Mouse (Mus musculus) liver, embryonic 15.5 days (tissue): ENCODE data around the gene Scamp3. TPM values are rescaled to one million over a fixed set of nuclear protein-coding genes. Genes with fewer than 3 reads are reported as not detected.

ENCODE experiments used
- ATAC-seq: fragments of 200-750 bp; cut with Nextera tagmentation; 2 replicates; pipeline ENCODE4 v1.8.0; 2017; ENCODE audit warnings: moderate number of reproducible peaks, mild to moderate bottlenecking, moderate library complexity; ENCODE audit not compliant: insufficient read depth
- H3K27ac ChIP-seq: fragments of 300-500 bp; sonication (generic); replicated peaks from 2 replicates; pipeline ENCODE4 v1.5.1; 2015; ENCODE audit warnings: mild to moderate bottlenecking, inconsistent platforms
- H3K27me3 ChIP-seq: fragments of 300-500 bp; sonication (generic); 2 replicates; pipeline ENCODE4 v1.6.1; 2015; ENCODE audit warnings: mild to moderate bottlenecking, inconsistent platforms
- H3K36me3 ChIP-seq: fragments of 300-500 bp; sonication (generic); replicated peaks from 2 replicates; pipeline ENCODE4 v1.6.1; 2015; ENCODE audit warnings: moderate library complexity, mild to moderate bottlenecking, inconsistent platforms
- H3K4me1 ChIP-seq: fragments of 300-500 bp; sonication (generic); replicated peaks from 2 replicates; pipeline ENCODE4 v1.6.1; 2015; ENCODE audit warnings: inconsistent platforms
- H3K4me2 ChIP-seq: fragments of 300-500 bp; sonication (generic); 2 replicates; pipeline ENCODE4 v1.6.1; 2015; ENCODE audit warnings: moderate library complexity, mild to moderate bottlenecking, inconsistent platforms
- H3K4me3 ChIP-seq: fragments of 300-500 bp; sonication (generic); replicated peaks from 2 replicates; pipeline ENCODE4 v1.5.1; 2015; ENCODE audit warnings: mild to moderate bottlenecking, inconsistent platforms
- H3K9ac ChIP-seq: fragments of 300-500 bp; sonication (generic); 2 replicates; pipeline ENCODE4 v1.6.1; 2015; ENCODE audit warnings: moderate library complexity, mild to moderate bottlenecking, inconsistent platforms
- H3K9me3 ChIP-seq: fragments of 300-500 bp; sonication (generic); replicated peaks from 2 replicates; pipeline ENCODE4 v1.6.1; 2016; ENCODE audit warnings: inconsistent platforms
- WGBS: fragments of 180-500 bp; shearing (Covaris S2); methylation state at CpG from one replicate; pipeline ENCODE4 v1.1.7; 2015; ENCODE audit warnings: mixed read lengths; ENCODE audit not compliant: insufficient replicate concordance; 5-methylcytosine and 5-hydroxymethylcytosine counted together
- microRNA counts: library from miRNA; unstranded; fragments of <30 nt; microRNA quantifications from one replicate; lab custom pipeline; 2016
- microRNA-seq: library from miRNA; unstranded; fragments of <30 nt; microRNA quantifications from one replicate; pipeline ENCODE4, GENCODE M21; 2016
- polyA plus RNA-seq: library from polyadenylated mRNA; unstranded; fragments of >200 nt; fragmentation: Nextera tagmentation; extraction: Ambion mirVana; gene quantifications from 2 replicates; pipeline ENCODE4 v1.2.1, GENCODE M21; 2015

Scamp3 gene
- polyA plus RNA-seq, 1 experiment from 2014 or later: 53.0 TPM

- no peak within 1 kb of the TSS for H3K27ac ChIP-seq
- no peaks in the 10 kb centered on the region for H3K36me3 ChIP-seq
- H3K9ac ChIP-seq: no peak within 1 kb of the TSS
- H3K27me3 ChIP-seq: peaks cover 96% of the 10 kb centered on the region
- WGBS: 10% methylated on average over 21 of the region's 21 CpGs
- H3K4me2 ChIP-seq: peak within 1 kb of the TSS; percentile 73
- H3K9me3 ChIP-seq: no peaks in the 10 kb centered on the region
- peak within 1 kb of the TSS; percentile 25 for H3K4me3 ChIP-seq
- peaks cover 25% of the 10 kb centered on the region for H3K4me1 ChIP-seq
- no peak; the same call in 1 of the 2 replicates for ATAC-seq
Observed at GRCm38 (mm10) chr3:89226900-89227299, 49.6 kb downstream of the Scamp3 start, which contains the start of gene Mtx1. TSS of gene Mtx1 (minus strand) at chr3:89227088.

- 4% methylated on average over 41 of the region's 41 CpGs for WGBS
- Histone ChIP-seq H3K27me3 (peaks cover 91% of the 10 kb centered on the region), H3K4me3 (peak overlapping the region; percentile 25), H3K4me1 (peaks cover 25% of the 10 kb centered on the region), H3K4me2 (peak overlapping the region; percentile 73), H3K9me3 (no peaks in the 10 kb centered on the region), H3K36me3 (no peaks in the 10 kb centered on the region), H3K27ac (no peak overlapping the region), H3K9ac (no peak overlapping the region)
- no peak for ATAC-seq
Observed at GRCm38 (mm10) chr3:89227307-89228179, 50.3 kb downstream of the Scamp3 start.

- H3K36me3 ChIP-seq: no peaks in the 10 kb centered on the region
- under 1% methylated on average over 20 of the region's 20 CpGs for WGBS
- peak overlapping the region; percentile 73 for H3K4me2 ChIP-seq
- ATAC-seq: peak; percentile 39; the same call in 1 of the 2 replicates
- no peaks in the 10 kb centered on the region for H3K9me3 ChIP-seq
- no peak overlapping the region for H3K27ac ChIP-seq
- H3K9ac ChIP-seq: no peak overlapping the region
- H3K27me3 ChIP-seq: peaks cover 85% of the 10 kb centered on the region
- peaks cover 25% of the 10 kb centered on the region for H3K4me1 ChIP-seq
- H3K4me3 ChIP-seq: peak overlapping the region; percentile 51
Observed at GRCm38 (mm10) chr3:89228180-89228549, 50.9 kb downstream of the Scamp3 start.

GRCm38 (mm10) chr3:89228836-89229235 lies 51.6 kb downstream of the Scamp3 start, which contains the start of gene Muc1:
TSS of gene Muc1 (plus strand) at chr3:89229057.
- no peak within 1 kb of the TSS for H3K27ac ChIP-seq
- no peaks in the 10 kb centered on the region for H3K36me3 ChIP-seq
- 39% methylated on average over 10 of the region's 10 CpGs for WGBS
- H3K4me1 ChIP-seq: peaks cover 25% of the 10 kb centered on the region
- H3K4me3 ChIP-seq: peak within 1 kb of the TSS; percentile 51
- H3K9ac ChIP-seq: no peak within 1 kb of the TSS
- H3K4me2 ChIP-seq: peak within 1 kb of the TSS; percentile 73
- ATAC-seq: no peak
- peaks cover 78% of the 10 kb centered on the region for H3K27me3 ChIP-seq
- H3K9me3 ChIP-seq: no peaks in the 10 kb centered on the region

- Histone ChIP-seq H3K9me3 (no peaks in the 10 kb centered on the region), H3K27me3 (peaks cover 74% of the 10 kb centered on the region), H3K36me3 (no peaks in the 10 kb centered on the region), H3K4me3 (no peak overlapping the region), H3K4me1 (peaks cover 25% of the 10 kb centered on the region), H3K9ac (no peak overlapping the region), H3K4me2 (no peak overlapping the region), H3K27ac (no peak overlapping the region)
- WGBS: 75% methylated on average over 4 of the region's 4 CpGs
- ATAC-seq: no peak
Observed at GRCm38 (mm10) chr3:89229276-89229675, 52.0 kb downstream of the Scamp3 start.

- no peak overlapping the region for H3K4me2 ChIP-seq
- H3K27ac ChIP-seq: no peak overlapping the region
- H3K9me3 ChIP-seq: no peaks in the 10 kb centered on the region
- whole genome bisulfite sequencing: 48% methylated on average over 2 of the region's 2 CpGs
- H3K9ac ChIP-seq: no peak overlapping the region
- H3K4me1 ChIP-seq: peaks cover 25% of the 10 kb centered on the region
- H3K36me3 ChIP-seq: no peaks in the 10 kb centered on the region
- no peak overlapping the region for H3K4me3 ChIP-seq
- ATAC-seq: no peak
- peaks cover 61% of the 10 kb centered on the region for H3K27me3 ChIP-seq
Observed at GRCm38 (mm10) chr3:89230561-89230960, 53.3 kb downstream of the Scamp3 start.

GRCm38 (mm10) chr3:89231345-89231744 lies 54.1 kb downstream of the Scamp3 start:
- H3K4me3 ChIP-seq: no peak overlapping the region
- no peak for ATAC-seq
- H3K36me3 ChIP-seq: no peaks in the 10 kb centered on the region
- H3K9me3 ChIP-seq: no peaks in the 10 kb centered on the region
- peaks cover 24% of the 10 kb centered on the region for H3K4me1 ChIP-seq
- no peak overlapping the region for H3K9ac ChIP-seq
- no peak overlapping the region for H3K4me2 ChIP-seq
- H3K27me3 ChIP-seq: peaks cover 57% of the 10 kb centered on the region
- H3K27ac ChIP-seq: no peak overlapping the region
- 17% methylated on average over 7 of the region's 7 CpGs for WGBS

GRCm38 (mm10) chr3:89231772-89232275 lies 54.6 kb downstream of the Scamp3 start:
- H3K4me2 ChIP-seq: no peak overlapping the region

More at GRCm38 (mm10) chr3:89231772-89232275, 54.6 kb downstream of the Scamp3 start:
- no peaks in the 10 kb centered on the region for H3K9me3 ChIP-seq
- peaks cover 57% of the 10 kb centered on the region for H3K27me3 ChIP-seq
- H3K4me3 ChIP-seq: no peak overlapping the region
- ATAC-seq: no peak
- 59% methylated on average over 16 of the region's 16 CpGs for WGBS
- H3K4me1 ChIP-seq: peaks cover 20% of the 10 kb centered on the region
- H3K9ac ChIP-seq: no peak overlapping the region
- no peak overlapping the region for H3K27ac ChIP-seq
- no peaks in the 10 kb centered on the region for H3K36me3 ChIP-seq

MicroRNA genes within 50 kb of the gene (microRNA counts, 519-probe panel; counts per million panel counts)
- not detected for microRNA mmu-miR-92b (lab: Ali Mortazavi, UCI)

Small RNA genes within 50 kb of the gene (microRNA-seq; reads per million reads assigned to microRNA genes)
- gene Mir92b: 69.8 reads per million, percentile 50 among the genes with 10 or more reads in this experiment

Other genes starting within 250 kb of the Scamp3 start
- 4.8 and 5.2 TPM in 2 replicates for gene Ash1l, start 226.9 kb upstream of the Scamp3 start, polyA plus RNA-seq
- gene Dap3, start 226.3 kb upstream of the Scamp3 start, polyA plus RNA-seq: 84.3 and 88.9 TPM in 2 replicates
- 3.0 and 4.0 TPM in 2 replicates for gene Rusc1, start 84.2 kb upstream of the Scamp3 start, polyA plus RNA-seq
- not detected in 2 replicates for gene Gm43738, start 76.4 kb upstream of the Scamp3 start, polyA plus RNA-seq
- 339 and 359 TPM in 2 replicates for gene Fdps, start 75.5 kb upstream of the Scamp3 start, polyA plus RNA-seq
- gene Pklr, start 41.3 kb upstream of the Scamp3 start, polyA plus RNA-seq: 102 and 104 TPM in 2 replicates
- 0.43 and 0.45 TPM in 2 replicates for gene Hcn3, start 17.3 kb upstream of the Scamp3 start, polyA plus RNA-seq
- 8.5 and 10.1 TPM in 2 replicates for gene Clk2, start 12.7 kb upstream of the Scamp3 start, polyA plus RNA-seq
- 2.4 and 2.9 TPM in 2 replicates for gene Fam189b, start 5.7 kb downstream of the Scamp3 start, polyA plus RNA-seq
- gene Gba, start 25.5 kb downstream of the Scamp3 start, polyA plus RNA-seq: 26.1 and 26.2 TPM in 2 replicates
- 1.5 and 2.1 TPM in 2 replicates for gene Thbs3, start 37.7 kb downstream of the Scamp3 start, polyA plus RNA-seq
- gene Mtx1, start 49.6 kb downstream of the Scamp3 start, polyA plus RNA-seq: 103 and 104 TPM in 2 replicates
- gene Muc1, start 51.6 kb downstream of the Scamp3 start, polyA plus RNA-seq: 0.50 TPM in 1 of 2 replicates, not detected in the other
- gene Krtcap2, start 68.5 kb downstream of the Scamp3 start, polyA plus RNA-seq: 116 and 126 TPM in 2 replicates
- gene Trim46, start 68.8 kb downstream of the Scamp3 start, polyA plus RNA-seq: 0.23 and 0.31 TPM in 2 replicates
- gene Dpm3, start 81.9 kb downstream of the Scamp3 start, polyA plus RNA-seq: 45.4 and 54.4 TPM in 2 replicates
- 17.5 and 17.8 TPM in 2 replicates for gene Slc50a1, start 93.1 kb downstream of the Scamp3 start, polyA plus RNA-seq
- 8.9 and 11.2 TPM in 2 replicates for gene Efna1, start 103.7 kb downstream of the Scamp3 start, polyA plus RNA-seq
- gene Efna3, start 145.5 kb downstream of the Scamp3 start, polyA plus RNA-seq: 0.18 and 0.58 TPM in 2 replicates
- gene Efna4, start 160.6 kb downstream of the Scamp3 start, polyA plus RNA-seq: 0.24 and 0.48 TPM in 2 replicates
- 8.8 and 12.7 TPM in 2 replicates for gene Adam15, start 172.5 kb downstream of the Scamp3 start, polyA plus RNA-seq
- 0.06 and 0.07 TPM in 2 replicates for gene Dcst2, start 184.5 kb downstream of the Scamp3 start, polyA plus RNA-seq
- gene Dcst1, start 187.8 kb downstream of the Scamp3 start, polyA plus RNA-seq: 0.05 TPM in 1 of 2 replicates, not detected in the other
- 2.3 and 3.3 TPM in 2 replicates for gene Zbtb7b, start 217.3 kb downstream of the Scamp3 start, polyA plus RNA-seq
- not detected in 2 replicates for gene Lenep, start 225.3 kb downstream of the Scamp3 start, polyA plus RNA-seq
- 14.3 and 16.4 TPM in 2 replicates for gene Flad1, start 234.4 kb downstream of the Scamp3 start, polyA plus RNA-seq
- 210 and 229 TPM in 2 replicates for gene Cks1b, start 240.9 kb downstream of the Scamp3 start, polyA plus RNA-seq
- gene Shc1, start 241.0 kb downstream of the Scamp3 start, polyA plus RNA-seq: 44.8 and 50.6 TPM in 2 replicates